Mouse (Mus musculus): Measurements from ENCODE around the gene Kcnh1. TPM values are rescaled to one million over a fixed set of nuclear protein-coding genes. Genes with fewer than 3 reads are reported as not detected.

Gene Kcnh1
- polyA plus RNA-seq, 1 experiment from 2014 or later: 0.38 TPM

GRCm38 (mm10) chr1:192191859-192192258 is 1.3 kb downstream of the Kcnh1 start:
- H3K4me2 ChIP-seq (ENCODE audit: low read depth, low read length): no peak overlapping the region
- WGBS: 55% methylated on average over 8 of the region's 8 CpGs
- no peak for ATAC-seq (replicated peaks; ENCODE audit: insufficient number of reproducible peaks, low FRiP score, low TSS enrichment, low read depth)
- no peak overlapping the region for H3K27ac ChIP-seq (replicated peaks; ENCODE audit: low read depth, low read length)
- peaks cover 20% of the 10 kb centered on the region for H3K27me3 ChIP-seq (ENCODE audit: control insufficient read depth, insufficient read depth, low read length)
- no peak overlapping the region for H3K9ac ChIP-seq (replicated peaks; ENCODE audit: low read length)
- H3K4me3 ChIP-seq (ENCODE audit: low read depth, low read length): no peak overlapping the region
- H3K4me1 ChIP-seq (ENCODE audit: control insufficient read depth, insufficient read depth, low read length): no peaks in the 10 kb centered on the region; the same call in 1 of the 2 replicates
- no peak for DNase-seq (ENCODE audit: low spot score)
- H3K9me3 ChIP-seq (replicated peaks; ENCODE audit: control insufficient read depth, low read length): no peaks in the 10 kb centered on the region
- no peaks in the 10 kb centered on the region for H3K36me3 ChIP-seq (replicated peaks; ENCODE audit: control insufficient read depth, insufficient read depth, low read depth, low read length)

GRCm38 (mm10) chr1:192192710-192193109 is 2.1 kb downstream of the Kcnh1 start:
- ATAC-seq (replicated peaks; ENCODE audit: insufficient number of reproducible peaks, low FRiP score, low TSS enrichment, low read depth): no peak
- no peaks in the 10 kb centered on the region for H3K36me3 ChIP-seq (replicated peaks; ENCODE audit: control insufficient read depth, insufficient read depth, low read depth, low read length)
- no peak for DNase-seq (ENCODE audit: low spot score)
- WGBS: 70% methylated on average over 9 of the region's 9 CpGs
- H3K4me2 ChIP-seq (ENCODE audit: low read depth, low read length): no peak overlapping the region
- H3K4me1 ChIP-seq (ENCODE audit: control insufficient read depth, insufficient read depth, low read length): no peaks in the 10 kb centered on the region; the same call in 1 of the 2 replicates
- peaks cover 20% of the 10 kb centered on the region for H3K27me3 ChIP-seq (ENCODE audit: control insufficient read depth, insufficient read depth, low read length)
- no peaks in the 10 kb centered on the region for H3K9me3 ChIP-seq (replicated peaks; ENCODE audit: control insufficient read depth, low read length)
- H3K9ac ChIP-seq (replicated peaks; ENCODE audit: low read length): no peak overlapping the region
- H3K4me3 ChIP-seq (ENCODE audit: low read depth, low read length): no peak overlapping the region
- no peak overlapping the region for H3K27ac ChIP-seq (replicated peaks; ENCODE audit: low read depth, low read length)

GRCm38 (mm10) chr1:192193656-192194055 is 3.1 kb downstream of the Kcnh1 start:
- Histone ChIP-seq H3K4me3 (ENCODE audit: low read depth, low read length) (no peak overlapping the region), H3K4me2 (ENCODE audit: low read depth, low read length) (no peak overlapping the region; the same call in 1 of the 2 replicates), H3K27ac (replicated peaks; ENCODE audit: low read depth, low read length) (no peak overlapping the region), H3K36me3 (replicated peaks; ENCODE audit: control insufficient read depth, insufficient read depth, low read depth, low read length) (no peaks in the 10 kb centered on the region), H3K9ac (replicated peaks; ENCODE audit: low read length) (no peak overlapping the region), H3K9me3 (replicated peaks; ENCODE audit: control insufficient read depth, low read length) (no peaks in the 10 kb centered on the region), H3K27me3 (ENCODE audit: control insufficient read depth, insufficient read depth, low read length) (peaks cover 20% of the 10 kb centered on the region), H3K4me1 (ENCODE audit: control insufficient read depth, insufficient read depth, low read length) (no peaks in the 10 kb centered on the region; the same call in 1 of the 2 replicates)
- DNase-seq (ENCODE audit: low spot score) (no peak), ATAC-seq (replicated peaks; ENCODE audit: insufficient number of reproducible peaks, low FRiP score, low TSS enrichment, low read depth) (no peak)
- 83% methylated on average over 14 of the region's 14 CpGs for WGBS

GRCm38 (mm10) chr1:192197495-192197894 is 6.9 kb downstream of the Kcnh1 start:
- no peak overlapping the region for H3K4me3 ChIP-seq (ENCODE audit: low read depth, low read length)
- ATAC-seq (replicated peaks; ENCODE audit: insufficient number of reproducible peaks, low FRiP score, low TSS enrichment, low read depth): no peak
- no peak overlapping the region for H3K9ac ChIP-seq (replicated peaks; ENCODE audit: low read length)
- H3K27ac ChIP-seq (replicated peaks; ENCODE audit: low read depth, low read length): no peak overlapping the region
- no peaks in the 10 kb centered on the region; the same call in 1 of the 2 replicates for H3K27me3 ChIP-seq (ENCODE audit: control insufficient read depth, insufficient read depth, low read length)
- no peaks in the 10 kb centered on the region for H3K9me3 ChIP-seq (replicated peaks; ENCODE audit: control insufficient read depth, low read length)
- H3K4me2 ChIP-seq (ENCODE audit: low read depth, low read length): no peak overlapping the region
- 50% methylated on average over 10 of the region's 10 CpGs for WGBS
- no peaks in the 10 kb centered on the region for H3K4me1 ChIP-seq (ENCODE audit: control insufficient read depth, insufficient read depth, low read length)
- no peak for DNase-seq (ENCODE audit: low spot score)
- H3K36me3 ChIP-seq (replicated peaks; ENCODE audit: control insufficient read depth, insufficient read depth, low read depth, low read length): no peaks in the 10 kb centered on the region

GRCm38 (mm10) chr1:192202936-192203335 is 12.4 kb downstream of the Kcnh1 start:
- Histone ChIP-seq H3K9me3 (replicated peaks; ENCODE audit: control insufficient read depth, low read length) (no peaks in the 10 kb centered on the region), H3K36me3 (replicated peaks; ENCODE audit: control insufficient read depth, insufficient read depth, low read depth, low read length) (no peaks in the 10 kb centered on the region), H3K27ac (replicated peaks; ENCODE audit: low read depth, low read length) (no peak overlapping the region), H3K4me2 (ENCODE audit: low read depth, low read length) (no peak overlapping the region), H3K27me3 (ENCODE audit: control insufficient read depth, insufficient read depth, low read length) (no peaks in the 10 kb centered on the region), H3K4me1 (ENCODE audit: control insufficient read depth, insufficient read depth, low read length) (no peaks in the 10 kb centered on the region), H3K4me3 (ENCODE audit: low read depth, low read length) (no peak overlapping the region), H3K9ac (replicated peaks; ENCODE audit: low read length) (no peak overlapping the region)
- DNase-seq (ENCODE audit: low spot score): no peak
- 56% methylated on average over 1 of the region's 1 CpGs for WGBS
- no peak for ATAC-seq (replicated peaks; ENCODE audit: insufficient number of reproducible peaks, low FRiP score, low TSS enrichment, low read depth)

GRCm38 (mm10) chr1:192207956-192208355 is 17.4 kb downstream of the Kcnh1 start:
- Histone ChIP-seq H3K4me2 (ENCODE audit: low read depth, low read length) (no peak overlapping the region), H3K36me3 (replicated peaks; ENCODE audit: control insufficient read depth, insufficient read depth, low read depth, low read length) (no peaks in the 10 kb centered on the region), H3K27ac (replicated peaks; ENCODE audit: low read depth, low read length) (no peak overlapping the region), H3K9ac (replicated peaks; ENCODE audit: low read length) (no peak overlapping the region), H3K9me3 (replicated peaks; ENCODE audit: control insufficient read depth, low read length) (no peaks in the 10 kb centered on the region), H3K27me3 (ENCODE audit: control insufficient read depth, insufficient read depth, low read length) (no peaks in the 10 kb centered on the region), H3K4me3 (ENCODE audit: low read depth, low read length) (no peak overlapping the region), H3K4me1 (ENCODE audit: control insufficient read depth, insufficient read depth, low read length) (no peaks in the 10 kb centered on the region)
- 55% methylated on average over 5 of the region's 5 CpGs for WGBS
- DNase-seq (ENCODE audit: low spot score) (no peak), ATAC-seq (replicated peaks; ENCODE audit: insufficient number of reproducible peaks, low FRiP score, low TSS enrichment, low read depth) (no peak)

- no peaks in the 10 kb centered on the region for H3K36me3 ChIP-seq (replicated peaks; ENCODE audit: control insufficient read depth, insufficient read depth, low read depth, low read length)
- no peak for DNase-seq (ENCODE audit: low spot score)
- H3K27me3 ChIP-seq (ENCODE audit: control insufficient read depth, insufficient read depth, low read length): no peaks in the 10 kb centered on the region
- no peak overlapping the region for H3K9ac ChIP-seq (replicated peaks; ENCODE audit: low read length)
- H3K4me1 ChIP-seq (ENCODE audit: control insufficient read depth, insufficient read depth, low read length): no peaks in the 10 kb centered on the region
- H3K4me2 ChIP-seq (ENCODE audit: low read depth, low read length): no peak overlapping the region
- no peaks in the 10 kb centered on the region for H3K9me3 ChIP-seq (replicated peaks; ENCODE audit: control insufficient read depth, low read length)
- no peak overlapping the region for H3K4me3 ChIP-seq (ENCODE audit: low read depth, low read length)
- no peak for ATAC-seq (replicated peaks; ENCODE audit: insufficient number of reproducible peaks, low FRiP score, low TSS enrichment, low read depth)
- H3K27ac ChIP-seq (replicated peaks; ENCODE audit: low read depth, low read length): no peak overlapping the region
- 65% methylated on average over 2 of the region's 2 CpGs for WGBS
Measured at GRCm38 (mm10) chr1:192212448-192212847, 21.9 kb downstream of the Kcnh1 start.

- H3K4me2 ChIP-seq (ENCODE audit: low read depth, low read length): no peak overlapping the region
- H3K27ac ChIP-seq (replicated peaks; ENCODE audit: low read depth, low read length): no peak overlapping the region
- no peak overlapping the region for H3K9ac ChIP-seq (replicated peaks; ENCODE audit: low read length)
- no peaks in the 10 kb centered on the region for H3K4me1 ChIP-seq (ENCODE audit: control insufficient read depth, insufficient read depth, low read length)
- no peak for ATAC-seq (replicated peaks; ENCODE audit: insufficient number of reproducible peaks, low FRiP score, low TSS enrichment, low read depth)
- no peaks in the 10 kb centered on the region for H3K27me3 ChIP-seq (ENCODE audit: control insufficient read depth, insufficient read depth, low read length)
- 94% methylated on average over 4 of the region's 4 CpGs for WGBS
- no peaks in the 10 kb centered on the region for H3K36me3 ChIP-seq (replicated peaks; ENCODE audit: control insufficient read depth, insufficient read depth, low read depth, low read length)
- no peak overlapping the region for H3K4me3 ChIP-seq (ENCODE audit: low read depth, low read length)
- H3K9me3 ChIP-seq (replicated peaks; ENCODE audit: control insufficient read depth, low read length): no peaks in the 10 kb centered on the region
- DNase-seq (ENCODE audit: low spot score): no peak
Measured at GRCm38 (mm10) chr1:192214666-192215065, 24.1 kb downstream of the Kcnh1 start.
